Mouse (Mus musculus) megakaryocyte-erythroid progenitor cell, adult 5-6 weeks (primary cell): ENCODE data around the gene Adcy1. TPM values are rescaled to one million over a fixed set of nuclear protein-coding genes. Genes with fewer than 3 reads are reported as not detected.

Experiments
- ATAC-seq: replicated peaks from 2 replicates; pipeline ENCODE4 v1.8.0; 2016; ENCODE audit warnings: mild to moderate bottlenecking, inconsistent platforms; ENCODE audit not compliant: severe bottlenecking, poor library complexity, low FRiP score, low TSS enrichment
- total RNA-seq, 2 experiments: library from RNA; stranded (forward) in 1 of 2; stranded (reverse) in 1 of 2; fragments of 200-1000, 215-1000 nt in 1 of 2; fragments of >200 nt in 1 of 2; fragmentation: Nextera tagmentation in 1 of 2; gene quantifications; 2 replicates each; pipeline ENCODE4 v1.2.3; 2014 to 2017

Gene Adcy1
- total RNA-seq, 2 experiments from 2014 or later = not detected

- no peak for ATAC-seq
Measured at GRCm38 (mm10) chr11:7132736-7133387, 69.6 kb downstream of the Adcy1 start.

DNA sequence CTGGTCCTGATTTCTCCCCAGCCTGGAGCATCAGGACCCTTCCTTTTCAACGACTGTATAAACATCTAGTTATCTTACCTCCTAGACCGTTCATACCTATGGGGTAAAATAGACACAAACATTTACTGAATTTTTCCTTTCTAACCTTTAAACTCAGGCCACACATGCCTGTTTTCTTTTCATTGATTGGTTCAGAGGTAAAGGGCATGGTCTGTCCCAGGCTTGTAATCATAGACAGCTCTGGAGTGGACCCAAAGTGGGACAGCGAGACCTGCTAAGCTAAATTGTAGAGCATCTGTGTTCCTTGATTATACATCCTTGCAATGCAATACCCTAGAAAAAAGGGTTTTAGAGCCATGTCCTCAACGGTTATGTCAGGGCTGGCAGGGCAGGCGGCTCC, 70.4 kb downstream of the Adcy1 start:
- ATAC-seq = no peak

GRCm38 (mm10) chr11:7134319-7134718, 71.0 kb downstream of the Adcy1 start:
- ATAC-seq = no peak

DNA sequence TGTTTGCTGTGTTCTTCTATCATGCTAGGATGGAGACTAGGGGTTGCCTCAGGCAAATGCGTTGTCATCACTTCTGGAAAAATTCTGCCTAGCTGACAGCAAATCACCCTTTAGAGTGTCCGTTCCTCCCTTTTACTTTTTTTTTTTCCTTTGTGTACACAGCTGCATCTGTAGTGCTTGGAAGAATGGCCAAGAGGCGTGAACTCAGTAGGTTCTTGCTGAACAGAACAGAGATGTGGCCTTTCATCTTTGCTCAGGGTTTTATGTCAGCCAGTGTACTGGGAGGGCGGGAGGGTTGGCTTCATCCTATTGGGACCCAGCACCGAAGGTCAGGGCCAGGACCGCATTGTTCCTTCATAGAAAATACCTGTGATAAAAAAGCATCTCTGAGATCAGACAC, 72.0 kb downstream of the Adcy1 start:
- ATAC-seq = no peak

DNA sequence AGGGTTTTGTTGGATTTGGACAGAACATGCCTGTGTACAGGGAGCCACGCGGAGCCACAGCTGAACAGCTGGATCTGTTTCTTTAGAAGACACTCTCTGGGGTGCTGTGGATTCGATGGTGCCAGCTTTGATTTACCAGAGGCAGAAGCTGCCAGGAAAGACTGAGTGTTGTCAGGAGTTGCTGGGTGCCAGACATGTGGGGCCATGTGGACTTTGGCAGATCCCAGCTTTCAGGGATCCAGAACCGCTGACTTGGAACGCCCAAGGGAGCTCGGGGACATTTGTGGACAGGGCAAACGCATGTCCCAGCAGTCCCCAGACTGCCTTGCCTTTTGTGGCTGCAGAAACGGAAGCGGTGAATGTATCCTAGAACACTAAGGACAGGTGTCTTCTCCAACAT, 72.5 kb downstream of the Adcy1 start:
- ATAC-seq = no peak

GRCm38 (mm10) chr11:7136246-7136855, 73.1 kb downstream of the Adcy1 start:
- no peak for ATAC-seq

DNA sequence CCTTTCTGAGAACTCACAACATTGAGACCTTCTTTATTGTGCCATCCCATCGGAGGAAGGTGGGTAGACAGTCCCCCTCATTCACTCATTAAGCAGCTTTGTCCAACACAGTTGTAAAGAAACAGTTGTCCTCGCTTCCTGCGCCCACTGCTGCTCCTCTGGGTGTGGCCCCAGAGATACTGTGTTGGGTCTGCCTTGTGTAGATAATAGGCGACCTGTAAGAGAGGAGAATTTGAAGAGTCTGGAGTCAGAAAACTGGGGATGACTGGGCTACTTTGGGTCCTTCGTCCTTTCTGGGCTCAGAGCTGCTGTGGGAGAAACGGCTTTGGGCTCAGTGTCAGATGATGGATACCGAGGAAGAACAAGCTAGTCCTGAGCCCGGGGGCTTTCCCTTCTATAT, 75.1 kb downstream of the Adcy1 start:
- ATAC-seq = no peak

DNA sequence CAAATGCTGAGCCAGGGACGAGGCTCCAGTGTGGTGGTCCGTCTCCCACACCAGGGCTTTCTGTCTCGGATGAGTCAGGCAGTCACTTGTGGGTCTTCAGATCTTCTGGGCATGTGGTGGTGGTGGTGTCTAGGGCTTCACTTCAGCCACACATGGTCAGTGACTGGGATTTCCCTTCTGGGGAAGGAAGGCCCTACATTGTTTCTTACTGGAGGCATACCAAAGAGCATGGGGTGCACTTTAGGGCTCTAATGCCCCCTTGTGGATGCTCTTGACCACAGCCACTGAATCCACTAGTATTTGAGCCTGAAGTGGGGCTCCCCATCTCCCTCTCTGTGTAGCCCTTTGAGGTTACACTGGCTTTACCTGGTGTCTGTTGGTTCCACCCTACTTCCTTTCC, 77.2 kb downstream of the Adcy1 start:
- ATAC-seq = peak; percentile 54; the same call in 1 of the 2 replicates

DNA sequence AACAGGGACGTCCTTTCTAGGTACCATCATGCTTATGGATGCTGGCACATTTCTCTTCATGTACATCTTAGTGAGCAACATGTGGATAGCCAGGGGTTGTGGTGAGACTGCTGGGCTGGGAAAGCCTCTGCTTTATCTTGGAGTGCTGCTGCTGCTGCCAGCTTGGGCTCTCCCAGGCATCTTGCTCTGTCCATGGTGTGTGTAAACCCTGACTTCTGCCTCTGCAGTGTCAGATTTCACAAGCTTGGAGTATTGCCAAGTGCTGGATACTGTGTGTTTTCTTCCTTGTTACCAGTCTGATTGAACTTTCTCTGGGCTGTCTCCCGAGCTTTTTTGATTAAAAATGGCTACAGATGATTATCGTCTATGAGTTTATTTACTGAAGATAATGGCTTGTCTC, 79.4 kb downstream of the Adcy1 start:
- ATAC-seq = no peak

DNA sequence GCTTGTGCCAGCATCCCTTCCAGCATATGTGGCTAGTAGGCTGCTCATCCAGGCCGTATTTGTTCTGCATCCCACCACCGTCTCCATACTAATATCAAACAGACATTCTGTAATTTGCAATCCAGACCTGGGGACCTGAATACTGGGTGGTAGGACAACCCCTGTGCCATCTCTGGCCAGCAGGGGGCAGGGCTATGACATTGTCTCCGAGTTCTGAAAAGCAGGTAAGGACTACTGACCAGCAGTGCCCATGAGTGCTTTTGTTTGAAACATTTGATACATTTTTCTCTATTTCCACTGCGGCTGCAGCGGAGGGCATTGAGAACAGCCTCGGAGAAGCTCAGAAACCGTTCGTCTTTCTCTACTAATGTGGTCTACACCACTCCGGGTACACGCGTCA, 81.1 kb downstream of the Adcy1 start:
- no peak for ATAC-seq

- no peak for ATAC-seq
Measured at GRCm38 (mm10) chr11:7145221-7145620, 81.9 kb downstream of the Adcy1 start.

- ATAC-seq = no peak
Measured at GRCm38 (mm10) chr11:7147536-7147935, 84.2 kb downstream of the Adcy1 start.

DNA sequence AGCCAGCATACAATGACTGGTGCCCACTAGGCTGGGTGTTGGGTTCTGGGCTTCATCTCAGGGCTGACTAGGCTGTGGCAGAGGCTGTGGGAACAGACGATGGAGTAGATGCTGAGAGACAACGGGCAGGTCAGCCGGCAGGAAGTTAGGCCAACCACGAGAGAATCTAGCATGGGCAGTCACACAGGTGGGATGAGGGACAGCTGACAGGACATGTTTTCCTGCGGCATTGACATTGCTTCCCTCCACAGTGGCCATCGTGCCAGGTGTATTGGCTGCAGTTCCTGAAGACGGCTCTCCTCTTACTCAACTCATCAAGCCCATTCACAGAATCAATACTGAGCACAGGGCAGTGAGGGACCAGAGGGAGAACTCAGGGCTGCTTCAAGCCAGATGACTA, 84.7 kb downstream of the Adcy1 start:
- ATAC-seq = no peak

DNA sequence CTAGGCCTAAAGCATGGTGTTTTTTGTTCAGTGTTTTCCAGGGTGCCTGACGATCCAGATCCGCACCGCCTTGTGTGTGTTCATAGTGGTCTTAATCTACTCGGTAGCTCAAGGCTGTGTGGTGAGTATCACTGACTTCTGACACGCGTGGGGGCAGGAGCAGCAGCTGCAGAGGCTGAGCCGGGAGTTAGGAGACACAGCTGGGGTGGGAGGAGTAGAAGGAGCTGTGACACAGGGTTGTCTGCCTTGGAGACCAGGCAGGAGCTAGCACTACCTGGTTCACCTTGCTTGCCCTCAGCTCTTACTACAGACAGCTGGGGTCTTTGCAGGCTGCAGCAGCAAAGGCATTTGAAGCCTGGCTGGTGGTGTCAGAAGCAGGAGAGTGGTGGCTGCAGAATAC, 86.2 kb downstream of the Adcy1 start:
- ATAC-seq = no peak

DNA sequence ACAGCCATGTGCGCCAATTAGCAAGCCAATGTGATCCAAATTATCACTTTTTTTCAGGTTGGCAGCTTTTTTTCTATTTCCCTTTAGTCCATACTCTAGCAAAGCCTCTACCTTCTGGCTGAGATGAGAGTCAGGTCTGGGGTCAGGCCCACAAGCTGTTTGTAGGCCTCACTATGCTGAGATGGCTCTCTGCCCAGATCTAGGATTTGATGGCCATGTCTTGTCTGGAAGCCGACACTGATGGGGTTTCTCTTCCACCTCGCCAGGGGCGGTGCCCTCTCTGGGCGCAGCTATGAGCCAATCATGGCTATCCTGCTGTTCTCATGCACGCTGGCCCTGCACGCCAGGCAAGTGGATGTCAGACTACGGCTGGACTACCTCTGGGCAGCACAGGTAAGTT, 87.2 kb downstream of the Adcy1 start:
- ATAC-seq = no peak

DNA sequence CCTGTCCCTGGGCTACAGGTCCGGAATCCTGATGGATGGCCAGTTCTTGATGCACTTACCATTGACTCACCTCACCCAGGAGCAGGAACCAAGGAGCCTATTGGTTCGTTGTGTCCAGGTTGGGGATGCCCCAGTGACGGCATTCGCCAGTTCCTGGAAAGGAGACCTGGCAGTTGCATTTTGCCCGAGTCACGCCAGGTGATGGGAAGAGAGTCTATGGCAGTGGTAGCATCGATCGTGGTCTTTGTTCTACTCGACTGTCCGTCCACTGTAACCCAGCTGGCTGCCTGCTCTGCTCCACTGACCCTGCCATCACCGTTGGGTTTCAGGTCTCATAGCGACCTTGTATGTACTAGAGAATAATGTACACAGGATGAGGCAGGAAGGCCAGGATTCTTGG, 89.1 kb downstream of the Adcy1 start:
- ATAC-seq = no peak

DNA sequence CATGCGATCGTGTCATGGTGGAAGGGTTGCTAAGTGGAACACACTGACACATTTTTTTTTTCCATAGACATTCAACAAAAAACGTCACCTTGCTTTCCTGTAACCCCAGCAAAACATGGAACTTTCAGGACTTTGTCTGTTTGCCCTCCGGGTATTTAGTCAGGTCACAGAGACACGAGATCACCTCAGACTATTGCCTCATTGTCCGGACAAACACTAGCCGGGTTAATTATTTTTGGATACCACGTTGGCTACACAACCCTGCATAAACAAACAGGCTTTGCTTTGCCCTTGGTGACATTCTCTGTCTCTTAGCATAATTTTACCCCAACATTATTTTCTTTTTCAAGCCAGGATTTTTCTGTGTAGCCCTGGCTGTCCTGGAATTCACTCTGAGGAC, 89.8 kb downstream of the Adcy1 start:
- ATAC-seq = no peak

- ATAC-seq = no peak
Measured at GRCm38 (mm10) chr11:7156427-7156826, 93.1 kb downstream of the Adcy1 start.

DNA sequence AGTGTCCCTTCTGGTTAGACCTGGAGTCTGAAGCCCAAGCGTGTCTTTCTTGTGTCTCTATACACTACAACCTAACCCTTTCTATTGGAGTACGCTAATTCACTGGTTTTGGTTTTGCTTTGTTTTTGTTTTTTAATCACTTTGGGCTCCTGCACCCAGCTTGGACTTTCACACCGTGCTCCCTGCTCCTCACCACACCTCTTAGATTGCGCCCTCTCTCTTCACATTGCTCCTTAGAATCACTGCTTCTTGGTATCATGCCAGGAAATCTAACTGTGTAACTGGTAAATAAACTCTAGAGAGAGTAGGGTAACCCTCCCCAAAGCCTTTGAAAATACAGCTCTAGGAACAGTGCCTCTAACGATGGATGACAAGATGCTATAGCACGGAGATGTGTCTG, 94.9 kb downstream of the Adcy1 start:
- ATAC-seq = no peak

DNA sequence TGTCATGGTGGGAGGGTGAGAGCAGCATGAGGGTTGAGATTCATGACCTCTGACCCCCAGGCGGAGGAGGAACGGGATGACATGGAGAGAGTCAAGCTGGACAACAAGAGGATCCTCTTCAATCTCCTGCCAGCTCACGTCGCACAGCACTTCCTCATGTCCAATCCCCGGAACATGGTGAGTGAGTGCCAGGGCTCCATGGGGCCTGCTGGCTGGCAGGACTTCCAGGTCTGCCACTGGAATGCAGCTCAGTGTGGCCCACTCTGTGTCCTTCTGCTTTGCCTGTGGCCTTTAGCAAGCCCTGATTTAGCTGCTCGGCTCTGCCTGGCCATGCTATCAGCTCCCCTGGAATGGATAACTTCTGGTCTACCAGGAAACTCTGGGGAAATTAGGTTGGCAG, 96.9 kb downstream of the Adcy1 start:
- ATAC-seq = no peak

DNA sequence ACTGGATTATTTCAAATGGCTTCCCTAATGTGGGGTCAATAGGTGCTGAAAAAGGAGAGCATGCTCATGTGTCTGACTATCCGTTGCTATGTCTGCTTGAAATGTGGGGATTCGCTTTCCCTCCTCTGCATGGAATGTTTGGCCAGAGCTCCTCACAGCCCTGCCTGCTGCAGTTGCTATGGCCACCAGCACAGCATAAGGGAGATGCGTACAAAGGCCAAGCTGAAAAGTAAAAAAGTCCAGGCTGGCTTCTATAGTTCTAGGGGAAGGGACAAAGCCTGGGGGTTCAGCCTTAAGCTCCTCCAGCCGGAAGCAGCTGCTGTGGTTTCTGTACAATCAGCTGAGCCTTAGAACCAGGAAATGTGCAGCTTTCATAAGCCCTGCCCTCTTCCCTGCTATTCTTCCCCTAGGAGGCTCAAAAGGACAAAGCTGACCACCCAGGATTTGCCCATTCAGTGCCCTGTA, 97.4 kb downstream of the Adcy1 start:
- ATAC-seq = no peak
